Mouse (Mus musculus) brain, embryonic 14.5 days (tissue): ENCODE data around the gene Zfp64.

Source experiments
- CTCF ChIP-seq: fragments of 200-500 bp; IDR thresholded peaks from 2 replicates; pipeline ENCODE4 v1.5.1; 2012; ENCODE audit warnings: inconsistent platforms, mild to moderate bottlenecking, moderate library complexity, borderline replicate concordance; ENCODE audit not compliant: insufficient read depth, insufficient read length; ENCODE audit errors: extremely low read depth
- POLR2A ChIP-seq: fragments of 200-500 bp; IDR thresholded peaks from 2 replicates; pipeline ENCODE4 v1.6.1; 2012; ENCODE audit warnings: mild to moderate bottlenecking, inconsistent platforms, borderline replicate concordance; ENCODE audit not compliant: poor library complexity, insufficient read depth, insufficient read length, severe bottlenecking; ENCODE audit errors: extremely low read depth

DNA sequence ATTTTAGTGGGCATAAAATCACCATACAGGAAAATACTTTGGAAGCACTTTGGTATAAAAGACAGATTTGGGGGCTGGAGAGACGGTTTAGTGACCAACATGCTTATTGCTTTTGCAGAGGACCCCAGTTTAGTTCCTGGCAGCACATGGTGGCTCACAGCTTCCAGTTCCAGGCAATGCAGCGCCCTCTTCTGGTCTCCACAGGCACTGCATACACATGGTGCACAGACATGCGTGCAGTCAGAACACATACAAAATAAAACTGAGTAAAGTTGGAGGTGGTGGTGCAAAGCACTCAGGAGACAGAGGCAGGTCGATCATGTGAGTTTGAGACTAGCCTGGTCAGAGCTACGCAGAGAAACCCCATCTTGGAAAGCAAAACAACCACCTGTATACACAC, 32.9 kb downstream of the Zfp64 start:
- TF ChIP-seq POLR2A = no peak
- TF ChIP-seq CTCF = peak; percentile 40; the same call in 1 of the 2 replicates
